Mouse (Mus musculus) cerebellum, postnatal 4 days (tissue): ENCODE measurements around the gene Lrrc56.
A peak's percentile ranks its signal among the peaks of the same experiment; 100 is the strongest.

Source experiments
- DNase-seq, 2 experiments: peaks; one replicate each; pipeline ENCODE4 v3.0.0; 2022; ENCODE audit warnings: low spot score in 2 of 2, mixed read lengths in 1 of 2

Gene Lrrc56

GRCm38 (mm10) chr7:141193948-141194347 lies at the start of gene Lrrc56, which contains the start of gene Hras:
Gene Lrrc56 (plus strand): TSS chr7:141194157.
Gene Hras (minus strand): TSS chr7:141194005.
- DNase-seq = peak; percentile 97 to 99

DNA sequence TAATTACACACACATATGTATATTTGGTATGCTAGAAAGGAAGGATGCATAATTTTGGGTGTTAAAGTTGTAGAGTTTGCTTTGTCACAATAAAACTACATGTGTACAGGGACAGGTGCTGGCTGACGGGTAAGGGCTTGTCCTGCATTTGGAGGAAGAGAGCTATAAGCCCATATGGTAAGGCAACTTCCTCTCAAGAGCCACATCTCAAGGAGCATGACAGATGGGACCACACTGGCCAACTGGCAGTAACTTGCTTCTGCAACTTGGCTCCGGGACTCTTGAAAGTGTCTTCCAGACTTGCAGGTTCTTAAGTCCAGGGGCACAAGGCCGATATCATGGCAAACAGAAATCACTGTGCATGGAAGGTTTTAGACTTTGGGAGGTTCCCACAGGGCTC lies 49.3 kb upstream of the Lrrc56 start:
- no peak for DNase-seq

DNA sequence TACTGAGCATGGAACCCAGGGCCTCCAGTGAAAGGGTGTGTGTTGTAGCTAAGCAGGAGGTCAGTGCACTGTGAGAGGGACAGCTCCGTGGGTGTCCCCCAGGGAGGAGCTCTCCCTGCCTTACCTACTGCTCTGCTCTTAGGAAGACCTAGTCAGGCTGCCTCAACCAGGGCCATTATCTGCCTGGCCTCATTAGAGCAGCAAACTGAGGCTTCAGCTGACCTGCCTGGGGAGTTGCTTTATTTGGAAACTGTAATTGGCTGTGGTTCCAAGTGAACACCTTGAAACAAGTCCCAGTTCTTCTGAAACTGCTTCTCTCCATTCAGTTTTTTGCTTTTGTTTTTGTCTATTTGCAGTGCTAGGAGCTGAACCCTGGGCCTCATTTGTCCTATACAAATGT lies 48.6 kb upstream of the Lrrc56 start:
- no peak for DNase-seq

DNA sequence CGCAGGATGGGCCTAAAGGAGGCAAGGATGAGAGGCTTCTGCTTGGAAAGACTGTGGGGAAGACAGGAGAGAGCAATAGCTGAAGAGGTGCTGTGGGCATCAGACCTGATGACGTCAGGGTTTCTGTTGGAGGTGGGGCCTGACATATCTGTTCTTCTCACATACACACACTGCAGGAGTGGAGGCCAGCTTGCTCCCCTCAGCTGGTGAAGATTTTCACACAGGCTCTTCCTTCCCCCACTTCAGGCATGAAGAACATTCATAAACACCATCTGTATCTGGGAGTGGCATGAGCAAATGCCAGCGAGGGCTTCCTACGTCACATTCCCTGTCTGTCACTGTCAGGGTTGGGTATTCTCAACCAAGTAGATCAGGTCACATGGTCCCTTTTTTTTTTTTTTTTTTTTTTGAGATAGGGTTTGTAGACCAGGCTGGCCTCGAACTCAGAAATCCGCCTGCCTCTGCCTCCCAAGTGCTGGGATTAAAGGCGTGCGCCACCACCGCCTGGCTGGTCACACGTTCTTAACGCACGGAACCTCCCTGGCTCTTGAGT lies 47.8 kb upstream of the Lrrc56 start:
- DNase-seq = no peak

GRCm38 (mm10) chr7:141147044-141147443 lies 46.9 kb upstream of the Lrrc56 start:
- DNase-seq = no peak

DNA sequence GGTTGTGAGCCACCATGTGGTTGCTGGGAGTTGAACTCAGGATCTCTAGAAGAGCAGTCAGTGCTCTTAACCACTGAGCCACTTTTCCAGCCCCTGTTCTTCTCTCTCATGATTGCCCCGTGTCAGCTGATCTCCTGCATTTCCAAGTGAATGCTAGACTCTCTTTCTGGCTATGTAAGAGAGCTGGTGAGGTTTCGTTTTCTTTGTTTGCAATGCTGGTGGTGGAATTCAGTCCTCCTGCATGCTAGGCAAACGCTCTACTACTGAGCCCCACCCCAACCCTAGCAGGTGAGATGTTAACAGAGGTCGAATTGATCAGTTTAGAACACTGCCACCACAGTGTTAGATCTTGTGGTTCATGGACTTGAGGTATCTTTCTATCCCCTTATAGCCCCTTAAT lies 45.3 kb upstream of the Lrrc56 start:
- DNase-seq = no peak

- no peak for DNase-seq
Observed at GRCm38 (mm10) chr7:141155362-141155761, 38.6 kb upstream of the Lrrc56 start.

DNA sequence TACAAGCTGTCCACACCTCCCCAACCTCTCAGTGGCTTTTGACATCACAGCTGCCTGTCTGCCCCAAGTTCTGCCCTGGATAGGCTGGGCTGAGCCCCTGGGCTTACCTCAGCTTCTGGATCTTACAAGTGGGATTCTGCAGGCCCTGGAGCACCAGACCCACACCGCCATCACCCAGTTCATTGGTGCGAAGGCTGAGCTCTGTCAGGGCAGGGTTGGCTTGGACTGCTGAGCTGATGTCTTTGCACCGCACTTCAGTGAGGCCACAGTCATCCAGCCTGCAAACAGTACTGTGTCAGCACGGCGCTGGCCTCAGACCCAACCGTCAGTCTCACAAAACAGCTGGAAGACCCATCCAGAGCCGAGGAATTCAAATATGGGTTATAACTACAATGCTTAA lies 29.6 kb upstream of the Lrrc56 start:
- no peak for DNase-seq

DNA sequence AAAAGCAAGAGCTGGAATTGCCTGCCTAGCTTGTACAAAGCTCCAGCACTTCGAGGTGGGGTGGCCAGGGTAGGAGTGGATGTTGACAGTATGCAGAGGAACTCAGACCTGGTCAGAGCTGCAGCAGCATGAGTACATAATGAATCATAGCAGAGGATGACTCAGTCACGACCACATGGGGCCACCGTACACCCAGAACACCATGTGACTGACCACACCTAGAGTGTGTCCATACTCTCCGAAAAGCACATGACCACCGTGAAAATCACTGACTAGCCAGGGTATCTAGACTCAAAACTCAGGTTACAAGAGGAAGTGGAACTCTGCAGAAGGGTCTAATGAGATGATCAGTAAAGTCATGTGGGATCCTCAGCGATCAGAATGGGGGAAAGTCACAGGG lies 29.1 kb upstream of the Lrrc56 start:
- DNase-seq = no peak

DNA sequence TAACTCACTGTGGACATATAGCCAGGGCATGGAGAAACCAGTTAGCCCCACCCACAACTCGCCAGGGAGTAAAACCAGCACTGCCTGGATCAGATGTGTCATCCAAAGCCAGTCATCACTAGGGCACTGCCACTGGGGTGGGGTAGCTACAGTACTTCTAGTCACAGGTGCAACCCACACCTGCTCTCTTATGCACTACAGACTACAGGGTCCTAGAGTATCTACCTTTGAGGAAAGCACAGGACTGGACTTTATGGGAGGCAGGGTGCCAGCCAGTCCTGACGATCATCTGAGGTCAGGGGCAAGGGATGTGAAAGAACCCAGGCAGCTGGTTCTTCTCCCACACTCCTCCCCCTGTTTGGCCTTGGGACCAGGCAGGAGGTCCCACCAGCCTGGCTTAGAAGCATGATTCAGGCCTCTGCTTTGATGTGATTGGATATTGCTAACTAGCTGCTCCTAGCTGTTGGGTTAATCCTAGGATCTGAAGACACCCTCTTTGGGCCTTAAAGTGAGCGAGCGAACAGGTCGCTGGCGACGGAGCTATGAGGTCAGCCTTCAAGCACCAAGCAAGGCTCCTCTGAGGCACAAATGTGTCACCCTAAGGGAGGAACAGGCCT lies 25.9 kb upstream of the Lrrc56 start:
- no peak for DNase-seq

GRCm38 (mm10) chr7:141168518-141168953 lies 25.4 kb upstream of the Lrrc56 start:
- no peak for DNase-seq

DNA sequence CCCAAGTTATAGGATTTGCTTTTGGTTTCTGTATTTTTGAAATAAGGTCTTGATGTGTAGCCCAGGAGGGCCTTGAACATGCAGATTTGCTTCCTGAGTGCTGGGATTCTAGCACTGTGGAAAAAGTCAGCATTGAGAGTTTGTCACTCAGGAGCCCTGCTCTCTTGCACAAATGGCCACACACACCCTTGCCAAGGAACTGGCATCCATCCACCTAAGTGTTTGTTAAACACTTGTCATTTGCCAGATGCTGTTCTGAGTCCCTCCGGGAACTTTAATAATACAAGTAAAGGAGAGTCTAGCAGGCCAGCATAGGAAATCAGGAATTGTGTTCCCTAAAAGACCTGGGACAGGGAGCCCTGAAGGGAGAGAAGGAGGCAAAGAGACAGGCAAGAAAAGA lies 24.7 kb upstream of the Lrrc56 start:
- DNase-seq = no peak

DNA sequence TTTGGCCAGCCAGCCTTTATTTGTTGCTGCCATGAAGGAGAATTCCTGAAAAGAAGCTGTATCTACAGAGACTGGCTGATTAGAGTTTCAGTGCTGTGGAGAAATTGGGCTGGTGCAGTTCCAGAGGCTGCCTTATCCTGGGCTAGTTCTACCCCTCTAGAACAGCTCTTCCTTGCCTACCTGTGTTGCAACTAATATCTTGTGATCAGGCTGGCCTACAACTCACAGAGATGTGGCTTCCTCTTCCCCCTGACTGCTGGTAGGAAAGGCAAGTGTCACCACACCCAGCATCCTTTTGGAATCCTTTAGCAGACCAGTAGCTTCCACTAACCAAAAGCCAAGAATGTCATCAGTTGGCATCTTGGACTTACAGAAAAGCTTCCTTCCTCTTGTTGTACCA lies 24.1 kb upstream of the Lrrc56 start:
- DNase-seq = no peak

GRCm38 (mm10) chr7:141172116-141173006 lies 21.6 kb upstream of the Lrrc56 start, which contains the start of gene Rnh1:
Gene Rnh1 (minus strand): TSS chr7:141172857.
- peak; percentile 75 to 89 for DNase-seq

DNA sequence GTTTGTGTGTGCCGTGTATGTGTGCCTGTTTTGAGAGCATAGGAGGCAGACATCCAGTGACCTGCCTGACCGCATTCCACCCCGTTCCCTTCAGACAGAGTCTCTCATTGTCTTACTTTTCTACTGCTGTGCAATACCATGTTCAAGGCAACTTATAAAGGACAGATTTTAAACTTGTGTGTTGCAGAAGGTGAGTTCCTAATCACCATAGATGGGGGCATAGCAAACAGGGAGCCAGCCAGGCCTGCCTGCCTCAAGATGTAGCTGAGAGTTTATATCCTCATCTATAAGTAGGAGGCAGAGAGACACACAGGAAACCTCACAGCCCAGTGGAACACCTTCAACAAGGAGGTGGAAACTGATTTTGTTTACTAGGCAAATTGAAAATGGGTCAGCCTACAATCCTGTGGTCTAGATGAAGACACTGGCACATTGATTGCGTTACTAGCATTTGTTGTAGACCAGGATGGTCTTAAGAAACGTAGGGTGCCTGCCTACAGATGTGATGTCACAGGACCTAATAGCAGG lies 20.6 kb upstream of the Lrrc56 start:
- DNase-seq = no peak

GRCm38 (mm10) chr7:141175068-141175467 lies 18.9 kb upstream of the Lrrc56 start:
- no peak for DNase-seq

DNA sequence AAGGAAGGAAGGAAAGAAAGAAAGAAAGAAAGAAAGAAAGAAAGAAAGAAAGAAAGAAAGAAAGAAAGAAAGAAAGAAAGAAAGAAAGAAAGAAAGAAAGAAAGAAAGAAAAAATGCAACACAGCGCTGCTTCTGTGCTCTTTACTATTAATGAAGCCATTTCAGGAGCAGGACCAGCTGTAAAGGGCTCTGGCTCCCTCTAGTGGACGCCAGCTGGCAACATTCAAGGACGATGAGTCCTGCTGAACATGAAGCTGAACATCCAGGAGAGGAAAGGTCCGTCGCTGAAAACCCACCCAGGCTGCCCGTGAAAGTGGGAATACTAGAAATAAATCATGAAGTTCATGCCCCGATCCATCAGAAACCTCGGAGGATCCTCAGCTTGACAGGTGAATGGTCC lies 17.8 kb upstream of the Lrrc56 start:
- DNase-seq = peak; percentile 78 to 86

GRCm38 (mm10) chr7:141188194-141188593 lies 5.8 kb upstream of the Lrrc56 start:
- DNase-seq = no peak

DNA sequence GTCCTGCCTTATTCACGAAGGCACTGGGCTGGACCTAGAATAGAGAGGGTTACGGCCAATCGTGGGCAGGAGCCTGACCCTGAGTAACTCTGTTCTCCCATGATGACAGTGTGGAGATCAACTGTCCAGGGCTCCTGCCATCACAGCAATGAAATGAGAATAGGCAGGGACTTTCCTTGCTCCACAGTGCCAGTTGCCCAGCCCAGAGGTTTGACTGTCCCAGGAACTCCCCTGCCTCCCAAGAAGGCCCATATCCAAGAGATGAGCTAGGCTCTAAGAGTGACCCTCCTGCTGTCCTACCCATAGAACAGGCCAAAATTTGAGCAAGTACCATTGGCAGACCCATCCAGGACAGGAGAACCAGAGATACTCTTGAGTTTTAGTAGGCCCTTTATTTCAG lies 5.2 kb upstream of the Lrrc56 start:
- DNase-seq = no peak

DNA sequence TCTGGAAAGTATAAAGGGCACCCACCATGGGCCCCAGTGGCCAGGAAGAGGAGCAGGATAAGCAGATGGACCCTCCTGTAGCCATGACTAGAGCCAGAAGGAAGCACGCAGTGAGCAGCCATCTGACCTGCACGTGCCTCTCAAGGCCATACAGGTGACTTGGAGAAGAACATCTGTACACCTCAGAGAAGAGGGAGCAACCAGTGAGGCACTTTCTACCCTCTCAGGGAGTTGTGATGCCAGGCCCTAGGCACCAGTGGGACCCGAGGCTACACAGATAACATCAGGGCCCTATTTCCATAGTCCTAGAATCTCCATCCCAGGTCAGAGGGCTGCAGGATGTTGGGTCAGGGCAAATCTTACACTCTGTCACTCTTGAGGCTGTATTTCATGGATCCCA lies 3.7 kb upstream of the Lrrc56 start:
- DNase-seq = no peak

DNA sequence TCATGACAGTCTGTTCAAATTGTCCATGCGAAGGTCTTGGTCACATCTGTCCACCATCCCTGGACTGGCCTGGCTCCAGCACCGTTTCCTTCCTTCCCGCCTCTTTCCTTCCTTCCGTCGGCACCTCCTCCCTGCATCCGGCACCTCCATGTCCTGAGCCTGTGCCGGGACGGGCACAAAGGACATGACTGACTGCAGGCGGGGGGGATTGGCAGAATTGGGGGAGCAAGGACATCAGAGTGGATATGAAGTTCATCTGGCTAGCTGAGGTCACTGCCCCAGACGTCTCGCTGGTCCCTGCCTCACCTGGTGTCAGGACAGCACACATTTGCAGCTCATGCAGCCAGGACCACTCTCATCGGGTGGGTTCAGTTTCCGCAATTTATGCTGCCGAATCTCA lies 2.9 kb upstream of the Lrrc56 start:
- DNase-seq = no peak
